Mouse (Mus musculus): ENCODE measurements at regions not wholly inside any gene's neighbourhood (a gene's known extent, or its start where the extent isn't known, plus 50 kb on each side); places are given as distances from the start of the nearest gene placed in this dataset.

DNA sequence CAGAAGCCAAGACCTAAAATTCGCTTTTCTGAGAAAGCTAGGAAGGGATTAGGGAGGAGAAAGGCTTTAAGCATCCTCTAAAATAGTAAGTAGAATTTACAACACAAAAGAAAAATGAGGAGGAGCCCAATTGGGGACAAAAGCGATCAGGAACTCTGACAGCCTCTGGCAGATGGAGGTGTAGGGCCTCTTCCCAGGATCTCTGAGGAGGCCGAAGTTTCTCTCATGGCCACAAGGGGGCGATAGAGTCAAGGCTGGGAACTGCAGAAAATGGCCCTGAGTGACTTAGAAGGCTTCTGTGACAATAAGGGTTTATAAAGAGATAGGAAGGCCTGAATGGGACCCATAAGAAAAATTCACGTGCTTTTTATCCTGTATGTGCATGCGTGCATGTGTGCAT lies 77.8 kb upstream of the Grin2a start:
- TF ChIP-seq MAFK (IDR thresholded peaks at IDR 0.05; ENCODE audit: borderline replicate concordance, low read depth, low read length): no peak
- no peak for TF ChIP-seq KAT2A (conservative IDR thresholded peaks at IDR 0.05; ENCODE audit: low read depth, low read length)
- TF ChIP-seq MYB (IDR thresholded peaks at IDR 0.05; ENCODE audit: low read depth, low read length): no peak
- TF ChIP-seq POLR2A (IDR thresholded peaks at IDR 0.05; ENCODE audit: control insufficient read depth in 1 of 2, insufficient read depth in 1 of 2, low read depth in 1 of 2, low read length in 2 of 2, poor library complexity in 1 of 2): no peak

Measured in MEL (cell line).